Mouse (Mus musculus) testis, adult 2 months (tissue): ENCODE data around the gene Nuf2. TPM values are rescaled to one million over a fixed set of nuclear protein-coding genes. Genes with fewer than 3 reads are reported as not detected.
A peak's percentile ranks its signal among the peaks of the same experiment; 100 is the strongest.

ENCODE experiments used
- H3K27ac ChIP-seq: fragments of 200-500 bp; 2 replicates; pipeline ENCODE4 v1.5.1; 2012; ENCODE audit warnings: low read depth, low read length; ENCODE audit not compliant: control insufficient read depth, insufficient read depth
- H3K27me3 ChIP-seq: fragments of 200-500 bp; 2 replicates; pipeline ENCODE4 v1.6.1; 2012; ENCODE audit warnings: mild to moderate bottlenecking, low read length, moderate library complexity; ENCODE audit not compliant: control insufficient read depth, insufficient read depth
- H3K36me3 ChIP-seq: fragments of 200-500 bp; 2 replicates; pipeline ENCODE4 v1.6.1; 2012; ENCODE audit warnings: mild to moderate bottlenecking, low read length; ENCODE audit not compliant: control insufficient read depth, insufficient read depth
- H3K4me1 ChIP-seq: fragments of 200-500 bp; 2 replicates; pipeline ENCODE4 v1.6.1; 2012; ENCODE audit warnings: low read length; ENCODE audit not compliant: control insufficient read depth, insufficient read depth
- H3K4me3 ChIP-seq: fragments of 200-500 bp; 2 replicates; pipeline ENCODE4 v1.5.1; 2012; ENCODE audit warnings: low read depth, mild to moderate bottlenecking, low read length, moderate library complexity, mixed read lengths; ENCODE audit not compliant: control insufficient read depth
- CTCF ChIP-seq: fragments of 200-500 bp; IDR thresholded peaks from 2 replicates; pipeline ENCODE4 v1.5.1; 2012; ENCODE audit warnings: low read depth, mild to moderate bottlenecking, inconsistent platforms, low read length, moderate library complexity; ENCODE audit not compliant: control insufficient read depth, insufficient read depth, insufficient replicate concordance
- POLR2A ChIP-seq: fragments of 200-500 bp; IDR thresholded peaks from 2 replicates; pipeline ENCODE4 v1.6.1; 2012; ENCODE audit warnings: low read depth, mild to moderate bottlenecking, inconsistent platforms, low read length, moderate library complexity; ENCODE audit not compliant: control insufficient read depth
- polyA plus RNA-seq: library from polyadenylated mRNA; depleted of rRNA; stranded (reverse); fragments of >200 nt; gene quantifications from 2 replicates; pipeline ENCODE4 v1.2.3, GENCODE M21; 2012; rRNA removed

Gene Nuf2
- polyA plus RNA-seq, 1 experiment = 18.3 TPM

- no peak overlapping the region for H3K4me3 ChIP-seq
- H3K36me3 ChIP-seq = no peaks in the 10 kb centered on the region
- H3K27me3 ChIP-seq = no peaks in the 10 kb centered on the region
- TF ChIP-seq CTCF (no peak), POLR2A (no peak)
- no peaks in the 10 kb centered on the region for H3K4me1 ChIP-seq
- no peak overlapping the region for H3K27ac ChIP-seq
These were observed 68.7 kb downstream of the Nuf2 start for GRCm38 (mm10) chr1:169462386-169463115.

DNA sequence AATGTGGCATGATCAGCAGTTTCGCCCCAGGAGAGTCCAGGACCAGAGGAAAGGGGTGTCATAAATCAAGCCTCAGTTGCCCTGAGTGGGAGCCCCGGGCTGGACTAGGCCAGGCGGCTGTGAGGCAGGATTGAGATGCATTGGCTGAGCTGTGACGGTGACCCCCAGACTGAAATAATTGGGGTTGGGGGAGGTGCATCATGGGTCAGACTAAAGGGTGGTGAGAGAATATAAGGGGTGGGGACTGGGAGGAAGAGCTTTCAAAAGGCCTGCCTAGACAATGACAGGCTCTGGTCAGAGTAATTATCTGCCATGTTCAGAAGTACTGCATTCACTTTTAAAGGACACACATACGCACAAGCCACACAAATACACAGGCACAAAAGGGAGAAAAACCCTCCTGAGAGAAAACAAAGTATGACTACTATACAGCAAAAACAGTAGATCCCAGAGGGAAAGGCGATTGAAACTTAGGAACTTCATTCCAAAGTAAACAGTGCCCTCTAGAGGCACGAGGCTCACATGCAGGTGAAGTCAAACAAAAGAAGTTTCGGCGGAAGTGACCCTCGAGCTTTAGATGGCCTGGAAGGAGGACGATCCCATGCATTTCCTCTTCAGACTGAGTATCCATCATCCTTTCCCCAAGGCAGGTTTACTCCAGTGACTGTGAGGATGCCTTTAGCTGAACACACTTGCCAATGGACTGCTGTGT, 72.0 kb downstream of the Nuf2 start:
- no peaks in the 10 kb centered on the region for H3K36me3 ChIP-seq
- no peak overlapping the region for H3K27ac ChIP-seq
- no peaks in the 10 kb centered on the region for H3K4me1 ChIP-seq
- H3K27me3 ChIP-seq = no peaks in the 10 kb centered on the region
- no peak overlapping the region for H3K4me3 ChIP-seq
- TF ChIP-seq CTCF (peak; percentile 38; the same call in 1 of the 2 replicates), POLR2A (no peak)

Other genes starting within 250 kb of the Nuf2 start
- 1.7 and 1.8 TPM in 2 replicates for gene Rgs5, start 124.0 kb upstream of the Nuf2 start, polyA plus RNA-seq
- gene Rgs4, start 216.2 kb upstream of the Nuf2 start, polyA plus RNA-seq = 0.49 and 0.53 TPM in 2 replicates